Mouse (Mus musculus): ENCODE measurements around the gene Ccdc17. TPM values are rescaled to one million over a fixed set of nuclear protein-coding genes. Genes with fewer than 3 reads are reported as not detected.

Gene Ccdc17
- polyA plus RNA-seq (2015; fragmentation: Nextera tagmentation; extraction: Ambion mirVana), result 5.8 and 5.9 TPM in 2 replicates

GRCm38 (mm10) chr4:116596379-116596778 lies at the start of gene Ccdc17:
TSS of gene Ccdc17 (plus strand) at chr4:116596654.
- H3K9ac ChIP-seq (replicated peaks), result peak within 1 kb of the TSS; percentile 83
- 18% methylated on average over 5 of the region's 5 CpGs for WGBS

GRCm38 (mm10) chr4:116550432-116550831 lies 46.0 kb upstream of the Ccdc17 start:
- H3K4me3 ChIP-seq (replicated peaks), result no peak overlapping the region
- no peak overlapping the region for H3K27ac ChIP-seq
- peaks cover 15% of the 10 kb centered on the region for H3K36me3 ChIP-seq
- whole genome bisulfite sequencing, result 86% methylated on average over 1 of the region's 1 CpGs
- no peak for ATAC-seq
- H3K4me1 ChIP-seq (replicated peaks), result peaks cover 6% of the 10 kb centered on the region; the same call in 1 of the 2 replicates
- H3K9ac ChIP-seq (replicated peaks), result no peak overlapping the region
- no peak overlapping the region for H3K4me2 ChIP-seq (replicated peaks)
- no peaks in the 10 kb centered on the region for H3K9me3 ChIP-seq
- no peaks in the 10 kb centered on the region for H3K27me3 ChIP-seq

More at GRCm38 (mm10) chr4:116596379-116596778, at the start of gene Ccdc17:
- Histone ChIP-seq H3K9me3 (no peaks in the 10 kb centered on the region), H3K27ac (peak within 1 kb of the TSS; percentile 72), H3K4me2 (replicated peaks) (peak within 1 kb of the TSS; percentile 81), H3K36me3 (peaks cover 46% of the 10 kb centered on the region), H3K27me3 (no peaks in the 10 kb centered on the region), H3K4me3 (replicated peaks) (peak within 1 kb of the TSS; percentile 66), H3K4me1 (replicated peaks) (peaks cover 20% of the 10 kb centered on the region)
- ATAC-seq, result no peak

- Histone ChIP-seq H3K36me3 (peaks cover 15% of the 10 kb centered on the region), H3K27me3 (no peaks in the 10 kb centered on the region), H3K9ac (replicated peaks) (no peak overlapping the region), H3K9me3 (no peaks in the 10 kb centered on the region), H3K4me3 (replicated peaks) (no peak overlapping the region), H3K4me1 (replicated peaks) (peaks cover 13% of the 10 kb centered on the region), H3K27ac (no peak overlapping the region), H3K4me2 (replicated peaks) (no peak overlapping the region)
- WGBS, result 82% methylated on average over 3 of the region's 3 CpGs
- no peak for ATAC-seq
These were observed 43.4 kb upstream of the Ccdc17 start for GRCm38 (mm10) chr4:116553035-116553434.

DNA sequence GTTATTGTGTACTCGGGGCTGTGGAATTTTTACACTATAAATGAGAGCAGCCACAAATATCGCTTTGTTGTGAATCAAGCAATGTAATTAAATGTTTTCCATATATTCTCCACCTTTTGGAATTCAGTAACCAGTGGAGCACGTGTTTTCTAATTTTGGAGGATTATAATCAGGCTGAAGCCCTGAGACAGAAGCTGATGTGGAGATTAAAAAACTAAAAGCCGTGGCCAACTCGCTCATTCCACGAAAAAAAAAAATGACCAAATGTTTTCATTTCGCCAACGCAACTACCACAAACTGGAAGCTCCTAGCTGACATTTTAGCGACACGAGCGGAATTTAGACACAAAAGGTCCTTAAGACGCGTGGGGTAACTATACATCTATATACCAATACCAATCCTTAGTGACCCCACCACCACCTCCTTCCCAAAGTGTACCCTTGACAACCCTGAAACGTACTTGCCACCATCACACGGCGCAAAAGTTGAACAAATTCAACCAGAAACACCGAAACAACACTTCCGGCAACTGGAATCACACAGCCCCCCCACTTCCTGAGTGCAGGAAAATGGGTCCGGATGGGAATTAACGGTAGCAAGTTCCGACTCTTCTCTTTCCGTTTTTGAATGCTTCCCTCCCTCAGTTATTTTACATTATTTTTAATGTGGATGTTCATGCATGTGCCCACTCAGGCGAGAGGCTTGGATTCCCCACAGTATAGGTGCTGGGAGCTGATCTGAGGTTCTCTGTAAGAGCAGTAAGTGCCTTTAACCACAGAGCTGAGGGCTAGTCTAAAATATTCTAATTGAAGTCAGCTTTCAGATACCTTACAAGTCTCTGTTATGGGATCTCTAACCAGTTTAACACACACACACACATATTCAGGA lies 40.8 kb upstream of the Ccdc17 start, which contains the start of gene Tmem69:
TSS of gene Tmem69 (minus strand) at position 524 of the 888 bp plus-strand sequence.
- H3K4me1 ChIP-seq (replicated peaks), result peaks cover 33% of the 10 kb centered on the region

DNA sequence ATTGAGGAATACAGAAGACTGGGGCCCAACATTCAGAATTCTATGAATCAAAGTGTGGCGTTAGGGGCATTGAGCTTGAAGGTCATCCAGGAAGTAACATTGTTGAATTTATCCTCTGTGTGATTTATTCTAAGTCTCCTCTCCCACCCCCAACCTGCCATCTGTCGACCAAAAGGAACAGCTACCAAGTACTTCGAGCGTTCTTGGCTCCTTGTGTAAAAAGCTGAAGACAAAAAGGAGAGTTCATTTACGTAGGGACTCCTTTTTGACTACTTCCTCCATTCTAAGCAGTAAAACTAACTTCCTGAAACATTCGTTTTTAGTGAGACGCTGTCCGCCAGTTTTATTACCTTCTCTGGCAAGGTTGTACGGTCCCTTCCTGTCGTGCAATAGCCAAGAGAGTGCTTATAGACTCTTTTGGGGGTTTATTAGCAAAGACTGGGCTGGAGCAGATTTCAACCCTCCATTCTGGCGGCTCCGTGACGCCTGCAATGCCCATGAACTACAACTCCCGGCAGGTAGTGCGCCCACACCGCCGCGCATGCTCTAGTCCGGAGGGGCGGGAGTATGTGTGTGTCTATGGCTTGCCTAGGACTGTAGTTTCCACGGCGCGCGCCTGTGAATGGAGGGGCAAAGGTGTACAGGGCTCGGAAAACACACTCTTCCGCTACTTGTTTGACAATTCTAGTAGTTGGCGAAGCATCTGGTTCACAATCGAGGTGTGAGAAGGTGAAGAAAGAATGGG lies 39.7 kb upstream of the Ccdc17 start:
- Histone ChIP-seq H3K27me3 (no peaks in the 10 kb centered on the region), H3K4me3 (replicated peaks) (peak overlapping the region; percentile 74)

More for the DNA sequence above, 40.8 kb upstream of the Ccdc17 start, which contains the start of gene Tmem69:
- Histone ChIP-seq H3K9ac (replicated peaks) (peak within 1 kb of the TSS; percentile 64), H3K36me3 (peaks cover 15% of the 10 kb centered on the region), H3K4me2 (replicated peaks) (peak within 1 kb of the TSS; percentile 76), H3K27me3 (no peaks in the 10 kb centered on the region), H3K4me3 (replicated peaks) (peak within 1 kb of the TSS; percentile 74), H3K27ac (peak within 1 kb of the TSS; percentile 90), H3K9me3 (no peaks in the 10 kb centered on the region)
- 3% methylated on average over 23 of the region's 23 CpGs for WGBS
- no peak for ATAC-seq

GRCm38 (mm10) chr4:116557306-116558121 lies 38.9 kb upstream of the Ccdc17 start, which contains the start of gene Gpbp1l1:
TSS of gene Gpbp1l1 (plus strand) at chr4:116557658.
- Histone ChIP-seq H3K27me3 (no peaks in the 10 kb centered on the region), H3K9ac (replicated peaks) (peak within 1 kb of the TSS; percentile 73), H3K4me2 (replicated peaks) (peak within 1 kb of the TSS; percentile 76), H3K27ac (peak within 1 kb of the TSS; percentile 90), H3K9me3 (no peaks in the 10 kb centered on the region), H3K4me3 (replicated peaks) (peak within 1 kb of the TSS; percentile 74), H3K4me1 (replicated peaks) (peaks cover 33% of the 10 kb centered on the region), H3K36me3 (peaks cover 10% of the 10 kb centered on the region)
- WGBS, result under 1% methylated on average over 78 of the region's 78 CpGs
- peak; percentile 95 for ATAC-seq

More for the DNA sequence above, 39.7 kb upstream of the Ccdc17 start:
- Histone ChIP-seq H3K36me3 (peaks cover 15% of the 10 kb centered on the region), H3K9me3 (no peaks in the 10 kb centered on the region), H3K4me2 (replicated peaks) (peak overlapping the region; percentile 76), H3K4me1 (replicated peaks) (peaks cover 33% of the 10 kb centered on the region), H3K9ac (replicated peaks) (peak overlapping the region; percentile 73), H3K27ac (peak overlapping the region; percentile 90)
- WGBS, result under 1% methylated on average over 28 of the region's 28 CpGs
- ATAC-seq, result peak; percentile 98

DNA sequence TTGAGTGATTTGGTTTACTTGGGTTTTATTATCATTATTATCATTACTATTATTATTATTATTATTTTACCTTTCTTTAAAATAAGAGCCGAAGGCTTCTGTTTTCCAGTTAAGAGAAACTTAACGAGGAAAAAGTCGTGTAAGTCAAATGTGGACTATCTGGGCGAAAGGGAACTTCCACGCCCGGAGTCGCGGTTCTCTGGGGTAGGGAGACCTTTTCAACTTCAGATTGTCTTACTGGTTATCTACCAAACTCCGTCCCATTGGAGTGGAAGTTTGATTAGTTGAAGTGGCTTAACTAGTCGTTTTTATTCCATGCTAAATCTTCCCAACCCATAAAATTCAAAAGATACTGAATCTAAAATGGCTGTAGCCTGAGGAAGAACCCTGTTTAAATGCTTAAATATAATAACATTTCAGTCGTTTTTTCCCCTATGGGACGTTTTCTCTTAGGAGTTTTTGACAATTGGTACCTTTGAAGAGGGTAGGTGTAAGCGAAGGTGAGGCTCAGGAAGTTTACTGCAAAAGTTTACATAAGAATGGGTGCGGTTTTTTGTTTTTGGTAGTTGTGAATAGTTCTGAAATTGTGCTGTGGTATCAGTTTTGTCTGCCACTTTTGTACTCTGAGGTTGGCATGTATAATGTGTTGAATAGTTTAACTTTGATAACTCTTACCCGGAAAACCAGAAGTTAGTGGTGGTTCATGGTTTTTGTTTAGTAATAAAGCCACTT lies 38.1 kb upstream of the Ccdc17 start:
- Histone ChIP-seq H3K27me3 (no peaks in the 10 kb centered on the region), H3K27ac (no peak overlapping the region), H3K9me3 (no peaks in the 10 kb centered on the region), H3K36me3 (peaks cover 7% of the 10 kb centered on the region), H3K4me3 (replicated peaks) (peak overlapping the region; percentile 74), H3K9ac (replicated peaks) (peak overlapping the region; percentile 73), H3K4me2 (replicated peaks) (peak overlapping the region; percentile 76), H3K4me1 (replicated peaks) (peaks cover 33% of the 10 kb centered on the region)
- ATAC-seq, result no peak
- 6% methylated on average over 15 of the region's 15 CpGs for WGBS

DNA sequence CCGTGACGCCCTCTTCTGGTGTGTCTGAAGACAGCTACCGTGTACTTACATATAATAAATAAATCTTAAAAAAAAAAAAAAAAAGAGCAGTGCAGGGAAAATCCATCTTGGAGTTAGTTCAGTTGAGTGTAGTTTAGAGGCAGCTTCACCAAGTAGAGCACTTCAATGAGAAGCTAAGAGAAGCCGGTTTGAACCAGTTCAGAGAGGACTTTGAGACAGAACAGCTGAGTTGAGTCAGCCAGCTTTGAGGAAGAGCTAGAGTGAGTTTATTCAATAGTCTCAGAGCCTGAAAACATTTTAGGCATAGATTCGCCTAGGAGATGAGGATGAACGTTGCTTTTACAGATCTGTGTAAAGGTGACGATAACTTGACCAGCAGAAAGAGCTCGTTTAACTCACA lies 661 bp upstream of the Ccdc17 start:
- H3K4me3 ChIP-seq (replicated peaks), result no peak overlapping the region
- H3K4me1 ChIP-seq (replicated peaks), result peaks cover 20% of the 10 kb centered on the region
- no peaks in the 10 kb centered on the region for H3K27me3 ChIP-seq
- H3K9ac ChIP-seq (replicated peaks), result no peak overlapping the region
- H3K36me3 ChIP-seq, result peaks cover 47% of the 10 kb centered on the region
- no peak overlapping the region for H3K27ac ChIP-seq
- WGBS, result 82% methylated on average over 8 of the region's 8 CpGs
- H3K9me3 ChIP-seq, result no peaks in the 10 kb centered on the region
- no peak overlapping the region for H3K4me2 ChIP-seq (replicated peaks)
- no peak for ATAC-seq

GRCm38 (mm10) chr4:116596978-116597881 lies 776 bp downstream of the Ccdc17 start:
- ATAC-seq, result peak; percentile 97
- peak overlapping the region; percentile 66 for H3K4me3 ChIP-seq (replicated peaks)
- H3K27me3 ChIP-seq, result no peaks in the 10 kb centered on the region
- peak overlapping the region; percentile 72 for H3K27ac ChIP-seq
- H3K4me1 ChIP-seq (replicated peaks), result peaks cover 20% of the 10 kb centered on the region
- H3K4me2 ChIP-seq (replicated peaks), result peak overlapping the region; percentile 81
- peak overlapping the region; percentile 83 for H3K9ac ChIP-seq (replicated peaks)
- under 1% methylated on average over 50 of the region's 50 CpGs for WGBS
- peaks cover 46% of the 10 kb centered on the region for H3K36me3 ChIP-seq
- H3K9me3 ChIP-seq, result no peaks in the 10 kb centered on the region

DNA sequence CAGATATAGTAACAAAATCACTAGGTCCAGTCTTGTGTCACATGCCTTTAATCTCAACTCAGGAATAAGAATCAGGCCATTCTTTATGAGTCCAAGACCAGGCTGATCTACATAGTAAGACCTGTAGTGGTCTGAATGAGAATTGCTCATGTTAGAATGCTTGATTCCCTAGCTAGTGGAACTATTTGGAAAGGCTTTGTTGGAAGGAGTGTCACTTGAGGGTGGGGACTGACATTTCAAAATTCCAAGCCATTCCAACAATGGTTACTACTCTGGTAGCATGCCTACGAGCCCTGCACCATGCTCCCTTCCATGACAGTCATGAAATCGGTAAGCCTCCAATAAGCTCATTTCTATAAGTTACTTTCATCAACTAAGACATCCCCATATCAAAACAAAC lies 16.2 kb downstream of the Ccdc17 start:
- WGBS, result 89% methylated on average over 2 of the region's 2 CpGs
- H3K27me3 ChIP-seq, result no peaks in the 10 kb centered on the region
- no peaks in the 10 kb centered on the region for H3K9me3 ChIP-seq
- H3K4me2 ChIP-seq (replicated peaks), result no peak overlapping the region
- ATAC-seq, result no peak
- H3K9ac ChIP-seq (replicated peaks), result no peak overlapping the region
- H3K4me3 ChIP-seq (replicated peaks), result no peak overlapping the region
- H3K4me1 ChIP-seq (replicated peaks), result no peaks in the 10 kb centered on the region
- peaks cover 71% of the 10 kb centered on the region for H3K36me3 ChIP-seq
- no peak overlapping the region for H3K27ac ChIP-seq
